Mouse (Mus musculus) stomach, embryonic 15.5 days (tissue): Measurements from ENCODE around the gene Med15. TPM values are rescaled to one million over a fixed set of nuclear protein-coding genes. Genes with fewer than 3 reads are reported as not detected.
A peak's percentile ranks its signal among the peaks of the same experiment; 100 is the strongest.
"Not testable (repeated sequence)": the region's sequence is repeated elsewhere in the genome, so short reads cannot be mapped to it uniquely, and the experiment has no call there.

Source experiments
- ATAC-seq: fragments of 200-750 bp; cut with Nextera tagmentation; 2 replicates; pipeline ENCODE4 v1.8.0; 2017; ENCODE audit warnings: low read depth, moderate number of reproducible peaks, moderate TSS enrichment; ENCODE audit not compliant: insufficient read depth, low FRiP score
- H3K27ac ChIP-seq: fragments of 300-500 bp; sonication (generic); 2 replicates; pipeline ENCODE4 v1.5.1; 2015; ENCODE audit warnings: mild to moderate bottlenecking, inconsistent platforms
- H3K27me3 ChIP-seq: fragments of 300-500 bp; sonication (generic); replicated peaks from 2 replicates; pipeline ENCODE4 v1.6.1; 2015; ENCODE audit warnings: inconsistent platforms
- H3K36me3 ChIP-seq: fragments of 300-500 bp; sonication (generic); 2 replicates; pipeline ENCODE4 v1.6.1; 2015; ENCODE audit warnings: inconsistent platforms
- H3K4me1 ChIP-seq: fragments of 300-500 bp; sonication (generic); 2 replicates; pipeline ENCODE4 v1.6.1; 2015; ENCODE audit warnings: inconsistent platforms
- H3K4me2 ChIP-seq: fragments of 300-500 bp; sonication (generic); 2 replicates; pipeline ENCODE4 v1.6.1; 2015; ENCODE audit warnings: mild to moderate bottlenecking, inconsistent platforms
- H3K4me3 ChIP-seq: fragments of 300-500 bp; sonication (generic); replicated peaks from 2 replicates; pipeline ENCODE4 v1.5.1; 2015; ENCODE audit warnings: inconsistent platforms
- H3K9ac ChIP-seq: fragments of 300-500 bp; sonication (generic); 2 replicates; pipeline ENCODE4 v1.6.1; 2015; ENCODE audit warnings: inconsistent platforms
- H3K9me3 ChIP-seq: fragments of 300-500 bp; sonication (generic); 2 replicates; pipeline ENCODE4 v1.6.1; 2016; ENCODE audit warnings: inconsistent platforms
- WGBS: fragments of 180-500 bp; shearing (Covaris S2); methylation state at CpG from one replicate; pipeline ENCODE4 v1.1.7; 2015; 5-methylcytosine and 5-hydroxymethylcytosine counted together
- polyA plus RNA-seq: library from polyadenylated mRNA; unstranded; fragments of >200 nt; fragmentation: Nextera tagmentation; extraction: Ambion mirVana; gene quantifications from 2 replicates; pipeline ENCODE4 v1.2.1, GENCODE M21; 2015

The Med15 gene
- polyA plus RNA-seq, 1 experiment from 2014 or later = 38.3 TPM

GRCm38 (mm10) chr16:17757756-17758155, 25.1 kb upstream of the Med15 start:
- Histone ChIP-seq H3K9me3 (no peaks in the 10 kb centered on the region), H3K4me3 (no peak overlapping the region), H3K4me2 (no peak overlapping the region), H3K36me3 (no peaks in the 10 kb centered on the region), H3K27me3 (no peaks in the 10 kb centered on the region), H3K4me1 (peaks cover 29% of the 10 kb centered on the region), H3K27ac (no peak overlapping the region), H3K9ac (no peak overlapping the region)
- WGBS = 88% methylated on average over 1 of the region's 1 CpGs
- ATAC-seq = no peak

GRCm38 (mm10) chr16:17753686-17754085, 21.0 kb upstream of the Med15 start:
- Histone ChIP-seq H3K4me2 (no peak overlapping the region), H3K4me1 (peaks cover 10% of the 10 kb centered on the region), H3K4me3 (no peak overlapping the region), H3K9ac (no peak overlapping the region), H3K9me3 (no peaks in the 10 kb centered on the region), H3K27me3 (no peaks in the 10 kb centered on the region), H3K36me3 (no peaks in the 10 kb centered on the region), H3K27ac (peak overlapping the region; percentile 36)
- ATAC-seq = no peak
- WGBS = 43% methylated on average over 1 of the region's 1 CpGs

- 9% methylated on average over 3 of the region's 3 CpGs for WGBS
- Histone ChIP-seq H3K4me3 (no peak overlapping the region), H3K4me1 (peaks cover 9% of the 10 kb centered on the region), H3K4me2 (no peak overlapping the region), H3K9me3 (no peaks in the 10 kb centered on the region), H3K9ac (no peak overlapping the region), H3K27ac (peak overlapping the region; percentile 36), H3K27me3 (no peaks in the 10 kb centered on the region), H3K36me3 (no peaks in the 10 kb centered on the region)
- ATAC-seq = peak; percentile 82; the same call in 1 of the 2 replicates
Measured at GRCm38 (mm10) chr16:17753001-17753400, 20.3 kb upstream of the Med15 start.

- 73% methylated on average over 2 of the region's 2 CpGs for WGBS
- no peak overlapping the region for H3K4me3 ChIP-seq
- ATAC-seq = no peak
- no peak overlapping the region for H3K4me2 ChIP-seq
- H3K9me3 ChIP-seq = no peaks in the 10 kb centered on the region
- no peaks in the 10 kb centered on the region for H3K36me3 ChIP-seq
- no peaks in the 10 kb centered on the region for H3K27me3 ChIP-seq
- no peak overlapping the region for H3K27ac ChIP-seq
- no peaks in the 10 kb centered on the region for H3K4me1 ChIP-seq
- H3K9ac ChIP-seq = no peak overlapping the region
Measured at GRCm38 (mm10) chr16:17745067-17745466, 12.4 kb upstream of the Med15 start.

GRCm38 (mm10) chr16:17744536-17744935, 11.8 kb upstream of the Med15 start:
- ATAC-seq = no peak
- H3K27me3 ChIP-seq = no peaks in the 10 kb centered on the region
- 28% methylated on average over 1 of the region's 1 CpGs for WGBS
- no peak overlapping the region for H3K4me2 ChIP-seq
- H3K9ac ChIP-seq = no peak overlapping the region
- H3K36me3 ChIP-seq = no peaks in the 10 kb centered on the region
- no peak overlapping the region for H3K27ac ChIP-seq
- H3K9me3 ChIP-seq = no peaks in the 10 kb centered on the region
- no peaks in the 10 kb centered on the region for H3K4me1 ChIP-seq
- H3K4me3 ChIP-seq = no peak overlapping the region

GRCm38 (mm10) chr16:17743279-17743678, 10.6 kb upstream of the Med15 start:
- WGBS = 37% methylated on average over 4 of the region's 4 CpGs
- peak; percentile 76 for ATAC-seq
- Histone ChIP-seq H3K9ac (no peak overlapping the region), H3K36me3 (no peaks in the 10 kb centered on the region), H3K4me2 (no peak overlapping the region), H3K27ac (peak overlapping the region; percentile 79), H3K4me3 (no peak overlapping the region), H3K9me3 (no peaks in the 10 kb centered on the region), H3K27me3 (no peaks in the 10 kb centered on the region), H3K4me1 (no peaks in the 10 kb centered on the region)

GRCm38 (mm10) chr16:17742810-17743209, 10.1 kb upstream of the Med15 start:
- ATAC-seq = peak; percentile 79
- Histone ChIP-seq H3K4me1 (no peaks in the 10 kb centered on the region), H3K4me3 (no peak overlapping the region), H3K27me3 (no peaks in the 10 kb centered on the region), H3K4me2 (no peak overlapping the region), H3K9ac (no peak overlapping the region), H3K27ac (peak overlapping the region; percentile 79), H3K36me3 (no peaks in the 10 kb centered on the region), H3K9me3 (no peaks in the 10 kb centered on the region)
- 70% methylated on average over 1 of the region's 1 CpGs for WGBS

- Histone ChIP-seq H3K4me1 (no peaks in the 10 kb centered on the region), H3K27ac (no peak overlapping the region), H3K9ac (no peak overlapping the region), H3K4me2 (no peak overlapping the region), H3K9me3 (no peaks in the 10 kb centered on the region), H3K27me3 (no peaks in the 10 kb centered on the region), H3K36me3 (no peaks in the 10 kb centered on the region), H3K4me3 (no peak overlapping the region)
- 63% methylated on average over 4 of the region's 4 CpGs for WGBS
- ATAC-seq = no peak
Measured at GRCm38 (mm10) chr16:17740080-17740479, 7.4 kb upstream of the Med15 start.

- Histone ChIP-seq H3K36me3 (no peaks in the 10 kb centered on the region), H3K27me3 (no peaks in the 10 kb centered on the region), H3K27ac (no peak overlapping the region), H3K4me3 (no peak overlapping the region), H3K9me3 (no peaks in the 10 kb centered on the region), H3K9ac (no peak overlapping the region), H3K4me2 (no peak overlapping the region), H3K4me1 (no peaks in the 10 kb centered on the region)
- 49% methylated on average over 4 of the region's 4 CpGs for WGBS
- ATAC-seq = no peak
Measured at GRCm38 (mm10) chr16:17736156-17736555, 3.5 kb upstream of the Med15 start.

GRCm38 (mm10) chr16:17734872-17735271, 2.2 kb upstream of the Med15 start:
- not testable (repeated sequence) for H3K36me3 ChIP-seq, H3K4me2 ChIP-seq, ATAC-seq, H3K27ac ChIP-seq, H3K4me1 ChIP-seq, H3K27me3 ChIP-seq, H3K9ac ChIP-seq, H3K9me3 ChIP-seq, H3K4me3 ChIP-seq
- WGBS = 81% methylated on average over 6 of the region's 6 CpGs

GRCm38 (mm10) chr16:17733646-17734045, 955 bp upstream of the Med15 start:
- no peaks in the 10 kb centered on the region for H3K36me3 ChIP-seq
- no peaks in the 10 kb centered on the region for H3K27me3 ChIP-seq
- H3K4me2 ChIP-seq = peak overlapping the region; percentile 44
- no peaks in the 10 kb centered on the region for H3K4me1 ChIP-seq
- ATAC-seq = no peak
- H3K9ac ChIP-seq = no peak overlapping the region
- no peak overlapping the region for H3K4me3 ChIP-seq
- no peak overlapping the region for H3K27ac ChIP-seq
- 54% methylated on average over 2 of the region's 2 CpGs for whole genome bisulfite sequencing
- no peaks in the 10 kb centered on the region for H3K9me3 ChIP-seq

GRCm38 (mm10) chr16:17732431-17732830, 260 bp downstream of the Med15 start:
- Histone ChIP-seq H3K4me1 (no peaks in the 10 kb centered on the region), H3K9ac (no peak overlapping the region), H3K27me3 (no peaks in the 10 kb centered on the region), H3K4me2 (no peak overlapping the region), H3K27ac (no peak overlapping the region), H3K4me3 (no peak overlapping the region), H3K9me3 (no peaks in the 10 kb centered on the region), H3K36me3 (no peaks in the 10 kb centered on the region)
- no peak for ATAC-seq
- 63% methylated on average over 6 of the region's 6 CpGs for WGBS

- H3K4me2 ChIP-seq = no peak overlapping the region
- WGBS = 36% methylated on average over 3 of the region's 3 CpGs
Measured at GRCm38 (mm10) chr16:17732021-17732420, 670 bp downstream of the Med15 start.

More at GRCm38 (mm10) chr16:17732021-17732420, 670 bp downstream of the Med15 start:
- Histone ChIP-seq H3K36me3 (no peaks in the 10 kb centered on the region), H3K9me3 (no peaks in the 10 kb centered on the region), H3K4me1 (peaks cover 2% of the 10 kb centered on the region; the same call in 1 of the 2 replicates), H3K4me3 (no peak overlapping the region), H3K27ac (no peak overlapping the region), H3K9ac (no peak overlapping the region), H3K27me3 (no peaks in the 10 kb centered on the region)
- ATAC-seq = no peak
